Mouse (Mus musculus) intestine, embryonic 14.5 days (tissue): Measurements from ENCODE around the gene Gpha2. TPM values are rescaled to one million over a fixed set of nuclear protein-coding genes. Genes with fewer than 3 reads are reported as not detected.

ENCODE experiments used
- ATAC-seq: fragments of 200-750 bp; cut with Nextera tagmentation; replicated peaks from 2 replicates; pipeline ENCODE4 v1.8.0; 2017; ENCODE audit warnings: low read depth, moderate number of reproducible peaks, moderate TSS enrichment, moderate library complexity; ENCODE audit not compliant: low FRiP score, low TSS enrichment
- DNase-seq: peaks from one replicate; pipeline ENCODE4 v3.0.0-alpha.2; 2018; ENCODE audit warnings: low spot score
- H3K27ac ChIP-seq: fragments of 300-500 bp; sonication (generic); 2 replicates; pipeline ENCODE4 v1.5.1; 2014; ENCODE audit warnings: low read depth, mild to moderate bottlenecking, control low read depth
- H3K27me3 ChIP-seq: fragments of 300-500 bp; sonication (generic); replicated peaks from 2 replicates; pipeline ENCODE4 v1.6.1; 2014; ENCODE audit warnings: low read length, control low read depth; ENCODE audit not compliant: control insufficient read depth, insufficient read depth
- H3K36me3 ChIP-seq: fragments of 300-500 bp; sonication (generic); 2 replicates; pipeline ENCODE4 v1.6.1; 2014; ENCODE audit warnings: low read length, control low read depth; ENCODE audit not compliant: control insufficient read depth, insufficient read depth
- H3K4me1 ChIP-seq: fragments of 300-500 bp; sonication (generic); replicated peaks from 2 replicates; pipeline ENCODE4 v1.6.1; 2014; ENCODE audit warnings: low read length, control low read depth, mixed read lengths; ENCODE audit not compliant: control insufficient read depth, insufficient read depth
- H3K4me2 ChIP-seq: fragments of 300-500 bp; sonication (generic); 2 replicates; pipeline ENCODE4 v1.6.1; 2014; ENCODE audit warnings: low read length
- H3K4me3 ChIP-seq: fragments of 300-500 bp; sonication (generic); 2 replicates; pipeline ENCODE4 v1.5.1; 2014; ENCODE audit warnings: low read depth, low read length, control low read depth, mixed read lengths
- H3K9ac ChIP-seq: fragments of 300-500 bp; sonication (generic); 2 replicates; pipeline ENCODE4 v1.6.1; 2014; ENCODE audit warnings: mild to moderate bottlenecking, low read length
- H3K9me3 ChIP-seq: fragments of 300-500 bp; sonication (generic); 2 replicates; pipeline ENCODE4 v1.6.1; 2016; ENCODE audit warnings: low read length, control low read depth; ENCODE audit not compliant: control insufficient read depth
- WGBS: fragments of 180-500 bp; shearing (Covaris S2); extraction: QIAGEN DNeasy Blood & Tissue Kit; methylation state at CpG from one replicate; pipeline ENCODE4 v1.1.7; 2014; 5-methylcytosine and 5-hydroxymethylcytosine counted together
- polyA plus RNA-seq: library from polyadenylated mRNA; unstranded; fragments of >200 nt; fragmentation: Nextera tagmentation; extraction: Ambion mirVana; gene quantifications from 2 replicates; pipeline ENCODE4 v1.2.1, GENCODE M21; 2014

The Gpha2 gene
- polyA plus RNA-seq, 1 experiment from 2014 or later, result 0.53 TPM

DNA sequence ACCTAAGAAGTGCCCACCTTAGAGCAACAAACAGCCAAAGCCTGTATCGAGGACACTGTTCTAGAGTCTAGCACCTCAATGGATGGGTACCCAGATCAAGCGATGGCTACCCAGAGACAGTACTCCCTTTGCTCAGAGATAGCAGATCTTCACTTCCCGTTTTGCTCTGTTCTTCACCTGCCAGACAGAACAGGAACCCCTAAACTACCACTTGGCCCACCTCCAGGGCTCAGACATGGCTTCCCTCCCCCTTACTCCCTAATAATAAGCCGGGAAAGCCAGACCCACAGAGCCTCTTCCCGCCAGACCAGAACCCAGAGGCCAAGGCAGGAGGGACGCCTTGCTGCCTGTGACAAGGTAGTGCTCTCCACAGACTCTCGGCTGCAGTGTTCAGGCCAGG is 10.7 kb downstream of the Gpha2 start:
- DNase-seq (no peak), ATAC-seq (no peak)
- no peak overlapping the region for H3K4me3 ChIP-seq
- H3K9ac ChIP-seq, result no peak overlapping the region
- no peak overlapping the region for H3K4me2 ChIP-seq
- H3K27ac ChIP-seq, result no peak overlapping the region
- no peaks in the 10 kb centered on the region for H3K27me3 ChIP-seq
- peaks cover 15% of the 10 kb centered on the region for H3K4me1 ChIP-seq
- H3K36me3 ChIP-seq, result peaks cover 14% of the 10 kb centered on the region; the same call in 1 of the 2 replicates
- whole genome bisulfite sequencing, result 73% methylated on average over 7 of the region's 7 CpGs
- H3K9me3 ChIP-seq, result no peaks in the 10 kb centered on the region

DNA sequence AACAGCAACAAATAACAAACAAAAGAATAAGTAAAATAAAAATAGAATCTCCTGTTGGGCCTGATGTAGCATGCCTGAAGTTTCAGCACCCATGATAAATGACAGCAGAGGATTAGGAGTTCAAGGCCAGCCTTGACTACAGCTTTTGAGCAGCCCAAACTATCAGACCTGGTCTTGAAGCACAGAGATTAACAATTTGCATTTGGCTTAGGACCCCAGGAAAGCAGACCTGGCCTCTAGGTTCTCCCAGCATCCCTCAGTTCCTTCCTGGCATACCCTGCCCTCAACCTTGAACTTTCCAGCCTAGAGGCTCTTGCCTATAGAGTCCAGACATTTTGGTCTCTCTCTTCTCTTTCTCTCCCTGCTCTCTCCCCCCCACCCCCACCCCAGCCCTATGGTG is 12.6 kb downstream of the Gpha2 start:
- H3K9ac ChIP-seq, result no peak overlapping the region
- no peak overlapping the region for H3K27ac ChIP-seq
- no peak overlapping the region for H3K4me3 ChIP-seq
- no peak for ATAC-seq
- H3K36me3 ChIP-seq, result no peaks in the 10 kb centered on the region
- no peak for DNase-seq
- H3K4me2 ChIP-seq, result no peak overlapping the region
- no peaks in the 10 kb centered on the region for H3K9me3 ChIP-seq
- no peaks in the 10 kb centered on the region for H3K27me3 ChIP-seq
- H3K4me1 ChIP-seq, result peaks cover 24% of the 10 kb centered on the region

DNA sequence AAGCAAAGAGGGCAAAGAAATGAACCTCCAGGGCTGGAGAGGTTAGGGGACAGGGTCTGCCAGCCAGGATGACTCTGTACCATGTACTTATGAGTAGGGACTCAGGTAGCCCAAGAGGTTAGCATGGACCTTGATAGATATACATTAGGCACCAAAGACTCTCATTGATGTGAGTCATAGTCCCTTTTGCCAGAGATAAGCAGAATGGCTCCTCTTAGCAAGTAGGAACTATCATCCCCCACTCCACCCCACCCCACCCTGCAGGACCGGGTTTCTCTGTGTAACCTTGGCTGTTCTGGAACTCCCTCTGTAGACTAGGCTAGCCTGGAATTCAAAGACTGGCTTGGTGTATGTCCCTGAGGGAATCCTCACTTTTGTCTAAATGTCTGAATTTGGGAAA is 14.0 kb downstream of the Gpha2 start:
- no peaks in the 10 kb centered on the region for H3K9me3 ChIP-seq
- no peak overlapping the region for H3K4me3 ChIP-seq
- ATAC-seq (no peak), DNase-seq (no peak)
- 57% methylated on average over 1 of the region's 1 CpGs for whole genome bisulfite sequencing
- H3K36me3 ChIP-seq, result peaks cover 8% of the 10 kb centered on the region
- H3K27me3 ChIP-seq, result no peaks in the 10 kb centered on the region
- H3K9ac ChIP-seq, result no peak overlapping the region
- H3K4me1 ChIP-seq, result peaks cover 14% of the 10 kb centered on the region
- no peak overlapping the region for H3K4me2 ChIP-seq
- no peak overlapping the region for H3K27ac ChIP-seq

- Histone ChIP-seq H3K36me3 (peaks cover 13% of the 10 kb centered on the region), H3K4me3 (peak overlapping the region; percentile 94; the same call in 1 of the 2 replicates), H3K27ac (no peak overlapping the region), H3K27me3 (no peaks in the 10 kb centered on the region), H3K9me3 (no peaks in the 10 kb centered on the region), H3K4me1 (peaks cover 13% of the 10 kb centered on the region), H3K9ac (no peak overlapping the region; the same call in 1 of the 2 replicates), H3K4me2 (peak overlapping the region; percentile 86)
- 28% methylated on average over 5 of the region's 5 CpGs for WGBS
- ATAC-seq (no peak), DNase-seq (no peak)
These were observed 14.5 kb downstream of the Gpha2 start for GRCm38 (mm10) chr19:6240725-6241124.

DNA sequence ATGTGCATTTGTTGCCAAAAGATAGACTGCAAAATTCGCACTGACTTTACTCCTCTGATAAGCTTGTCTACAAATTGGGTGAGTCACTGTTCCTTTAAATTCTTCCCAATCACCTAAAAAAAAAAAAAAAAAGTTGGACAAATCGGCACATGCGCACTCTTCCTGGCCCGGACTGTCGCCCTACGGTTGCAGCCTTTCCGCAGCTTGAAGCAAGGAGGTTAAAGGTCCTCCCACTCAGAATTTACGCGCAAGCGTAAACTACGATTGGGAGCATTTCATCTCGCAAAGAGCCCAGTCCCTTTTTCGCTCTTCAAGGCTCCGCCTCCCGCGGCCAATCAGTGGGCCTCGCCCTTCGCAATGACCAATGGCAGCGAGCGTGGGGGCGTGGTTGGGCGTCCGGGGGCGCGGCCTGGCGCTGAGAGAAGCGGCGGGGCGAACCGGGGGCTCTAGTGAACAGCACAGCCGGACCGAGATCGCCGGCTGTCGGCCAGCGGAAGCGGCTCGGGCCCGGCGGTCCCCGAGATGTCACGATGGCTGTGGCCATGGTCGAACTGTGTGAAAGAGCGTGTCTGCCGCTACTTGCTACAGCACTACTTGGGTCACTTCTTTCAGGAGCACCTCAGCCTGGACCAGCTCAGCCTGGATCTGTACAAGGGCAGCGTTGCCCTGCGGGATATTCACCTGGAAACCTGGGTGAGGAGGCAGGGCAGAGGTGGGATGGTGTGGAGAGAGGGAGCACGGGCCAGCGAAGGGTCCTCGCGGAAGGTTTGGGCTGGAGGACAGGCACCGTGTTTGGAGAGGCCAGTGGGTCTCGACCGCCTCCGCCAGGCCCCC is 15.3 kb downstream of the Gpha2 start, which contains the start of gene Atg2a:
Gene Atg2a, plus strand, starts transcription at position 395 of the 834 bp plus-strand sequence.
- peak within 1 kb of the TSS; percentile 86 for H3K4me2 ChIP-seq
- ATAC-seq (peak; percentile 87), DNase-seq (peak; percentile 98)
- WGBS, result under 1% methylated on average over 55 of the region's 55 CpGs
- H3K9me3 ChIP-seq, result no peaks in the 10 kb centered on the region
- no peaks in the 10 kb centered on the region for H3K27me3 ChIP-seq
- H3K9ac ChIP-seq, result peak within 1 kb of the TSS; percentile 82
- H3K27ac ChIP-seq, result peak within 1 kb of the TSS; percentile 62
- H3K4me1 ChIP-seq, result peaks cover 10% of the 10 kb centered on the region
- H3K36me3 ChIP-seq, result peaks cover 21% of the 10 kb centered on the region
- H3K4me3 ChIP-seq, result peak within 1 kb of the TSS; percentile 94

- Histone ChIP-seq H3K4me3 (peak overlapping the region; percentile 94), H3K9me3 (no peaks in the 10 kb centered on the region), H3K9ac (peak overlapping the region; percentile 82), H3K27ac (peak overlapping the region; percentile 62; the same call in 1 of the 2 replicates), H3K27me3 (no peaks in the 10 kb centered on the region), H3K4me2 (peak overlapping the region; percentile 86), H3K36me3 (peaks cover 29% of the 10 kb centered on the region), H3K4me1 (peaks cover 10% of the 10 kb centered on the region)
- peak; percentile 68 for DNase-seq
- WGBS, result 2% methylated on average over 4 of the region's 4 CpGs
- peak; percentile 29 for ATAC-seq
These were observed 16.1 kb downstream of the Gpha2 start for GRCm38 (mm10) chr19:6242281-6242680.

GRCm38 (mm10) chr19:6243226-6243625 is 17.0 kb downstream of the Gpha2 start:
- no peak for ATAC-seq
- H3K4me3 ChIP-seq, result no peak overlapping the region
- peaks cover 38% of the 10 kb centered on the region for H3K36me3 ChIP-seq
- no peak overlapping the region for H3K27ac ChIP-seq
- H3K9me3 ChIP-seq, result no peaks in the 10 kb centered on the region
- H3K4me2 ChIP-seq, result no peak overlapping the region
- H3K9ac ChIP-seq, result no peak overlapping the region
- peaks cover 10% of the 10 kb centered on the region for H3K4me1 ChIP-seq
- DNase-seq, result no peak
- 71% methylated on average over 5 of the region's 5 CpGs for WGBS
- H3K27me3 ChIP-seq, result no peaks in the 10 kb centered on the region

DNA sequence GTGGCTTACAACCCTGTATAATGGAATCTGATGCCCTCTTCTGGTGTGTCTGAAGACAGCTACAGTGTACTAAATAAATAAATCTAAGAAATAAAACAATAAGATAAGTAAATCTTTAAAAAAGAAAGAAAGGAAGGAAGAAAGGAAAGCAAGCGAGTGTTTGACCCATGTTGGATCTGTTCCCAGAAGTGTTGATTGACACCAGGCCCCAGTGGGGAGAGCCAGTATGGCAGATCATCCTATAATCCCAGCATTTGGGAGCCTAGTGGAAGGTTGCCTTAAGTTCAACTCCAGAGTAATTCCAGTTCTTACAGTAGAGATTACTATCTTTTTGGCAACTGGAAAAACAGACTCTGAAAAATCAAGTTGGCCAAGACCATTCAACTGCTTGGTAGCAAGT is 19.6 kb downstream of the Gpha2 start:
- DNase-seq, result no peak
- 69% methylated on average over 1 of the region's 1 CpGs for WGBS
- Histone ChIP-seq H3K4me1 (peaks cover 10% of the 10 kb centered on the region), H3K9ac (no peak overlapping the region), H3K9me3 (no peaks in the 10 kb centered on the region), H3K4me3 (no peak overlapping the region), H3K4me2 (no peak overlapping the region), H3K27me3 (no peaks in the 10 kb centered on the region), H3K36me3 (peaks cover 55% of the 10 kb centered on the region), H3K27ac (no peak overlapping the region)
- ATAC-seq, result no peak
